Mouse (Mus musculus): ENCODE results near the gene Ajuba.

Gene Ajuba

DNA sequence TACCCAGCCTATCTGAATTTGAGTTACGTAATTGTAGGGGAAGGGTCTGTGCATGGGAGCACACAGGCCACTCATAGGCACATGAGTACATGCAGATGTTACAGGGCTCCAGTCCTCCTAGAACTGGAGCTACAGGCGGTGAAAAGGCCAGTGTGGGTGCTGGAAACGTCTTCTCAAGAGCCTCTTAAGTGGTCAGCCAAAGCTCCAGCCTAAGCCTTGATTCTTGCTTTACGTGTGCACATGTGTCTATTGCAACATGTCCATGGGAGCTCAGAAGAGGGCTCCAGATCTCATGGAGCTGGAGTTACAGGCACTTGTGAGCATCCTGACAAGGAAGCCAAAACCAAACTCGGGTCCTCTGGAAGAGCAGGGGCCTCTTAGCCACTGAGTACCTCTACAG, 32.7 kb downstream of the Ajuba start:
- no peak for DNase-seq (ENCODE audit: low spot score in 2 of 2)

DNA sequence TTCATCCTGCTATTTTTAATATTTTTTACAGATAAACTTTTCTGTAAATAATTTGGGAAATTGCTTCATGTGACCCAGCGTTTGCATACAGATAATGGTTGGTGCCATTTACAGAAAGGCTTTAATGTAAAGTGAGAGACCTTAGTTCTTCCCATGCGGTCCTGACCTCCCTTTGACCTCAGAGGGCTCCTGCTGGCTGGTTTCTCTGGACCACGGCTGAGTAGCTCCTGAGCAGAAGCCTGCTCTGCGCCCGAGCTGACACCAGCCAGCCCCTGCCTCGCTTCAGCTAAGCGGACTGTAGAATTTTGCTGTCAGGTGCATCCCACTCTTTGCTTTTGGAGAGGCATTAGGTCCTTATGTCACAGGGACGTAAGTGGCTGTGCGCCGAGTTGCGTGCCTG, 36.6 kb downstream of the Ajuba start:
- no peak for DNase-seq (ENCODE audit: low spot score in 2 of 2)

DNA sequence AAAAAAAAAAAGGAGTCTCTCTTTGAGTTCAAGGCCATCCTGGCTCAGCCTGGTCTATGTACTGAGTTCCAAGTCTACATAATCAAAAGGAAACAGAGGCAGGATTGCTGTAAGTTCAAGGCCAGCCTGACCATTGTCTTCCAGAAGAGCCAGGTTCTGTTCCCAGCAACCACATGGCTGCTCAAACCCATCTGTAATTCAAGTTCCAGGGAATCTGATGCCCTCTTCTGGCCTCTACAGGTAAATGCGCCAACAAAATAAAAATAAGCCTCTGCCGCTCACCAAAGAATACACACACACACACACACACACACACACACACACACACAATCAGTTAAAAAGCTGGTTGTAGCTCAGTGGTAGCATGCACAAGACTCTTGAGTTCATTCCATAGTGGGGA, 38.8 kb downstream of the Ajuba start:
- no peak for DNase-seq (ENCODE audit: low spot score in 2 of 2)

DNA sequence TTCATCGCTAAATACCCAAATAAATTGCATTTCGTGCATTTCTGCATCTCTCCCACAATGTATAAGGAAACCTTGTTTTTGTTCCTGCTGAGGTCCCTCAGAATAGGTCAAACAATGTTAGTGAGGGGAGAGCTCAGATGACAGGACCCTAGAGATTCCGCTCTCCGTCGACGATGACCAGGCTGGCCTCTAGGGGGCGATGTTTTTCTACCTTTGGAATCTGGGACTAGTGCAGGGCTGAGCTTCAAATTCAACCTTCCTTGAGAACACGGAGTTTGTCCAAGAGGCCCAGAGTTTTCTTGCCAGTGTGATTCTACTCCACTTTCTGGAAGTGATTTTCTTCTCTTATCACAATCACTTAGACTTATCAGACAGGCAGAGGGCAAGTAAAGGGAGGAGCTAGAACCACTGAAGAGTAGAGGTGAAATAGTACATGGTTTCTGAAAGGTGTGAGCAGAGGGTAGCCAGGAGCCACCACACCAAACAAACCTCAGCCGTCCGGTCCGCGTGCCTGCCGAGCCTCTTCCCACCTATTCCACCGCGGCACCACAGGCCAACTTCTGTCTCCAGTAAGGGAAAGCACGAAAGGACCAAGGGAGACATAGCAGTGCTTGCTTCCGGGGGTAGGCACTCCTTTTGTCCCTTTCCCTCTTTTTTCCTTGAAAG, 48.8 kb downstream of the Ajuba start:
- DNase-seq (ENCODE audit: low spot score in 2 of 2) = peak; percentile 70 to 78

DNA sequence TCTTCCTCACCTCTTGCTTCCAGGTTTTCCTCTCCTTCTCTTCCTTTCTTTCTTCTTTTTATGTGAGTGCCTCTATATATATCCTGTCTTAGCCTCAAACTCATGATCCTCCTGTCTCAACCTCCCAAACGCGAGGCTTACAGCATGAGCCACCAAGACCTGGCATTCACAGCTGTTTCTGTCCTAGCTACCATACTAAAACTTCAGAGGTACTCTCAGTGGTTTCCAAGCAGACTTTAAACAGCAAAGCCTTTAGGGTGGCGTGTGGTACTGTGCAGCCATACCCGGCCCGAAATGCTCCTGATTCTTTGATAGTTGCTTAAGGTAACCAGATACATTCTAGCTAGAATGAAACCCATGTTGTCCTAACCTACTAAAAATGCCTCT, 49.4 kb downstream of the Ajuba start:
- no peak for DNase-seq (ENCODE audit: low spot score in 2 of 2)

DNA sequence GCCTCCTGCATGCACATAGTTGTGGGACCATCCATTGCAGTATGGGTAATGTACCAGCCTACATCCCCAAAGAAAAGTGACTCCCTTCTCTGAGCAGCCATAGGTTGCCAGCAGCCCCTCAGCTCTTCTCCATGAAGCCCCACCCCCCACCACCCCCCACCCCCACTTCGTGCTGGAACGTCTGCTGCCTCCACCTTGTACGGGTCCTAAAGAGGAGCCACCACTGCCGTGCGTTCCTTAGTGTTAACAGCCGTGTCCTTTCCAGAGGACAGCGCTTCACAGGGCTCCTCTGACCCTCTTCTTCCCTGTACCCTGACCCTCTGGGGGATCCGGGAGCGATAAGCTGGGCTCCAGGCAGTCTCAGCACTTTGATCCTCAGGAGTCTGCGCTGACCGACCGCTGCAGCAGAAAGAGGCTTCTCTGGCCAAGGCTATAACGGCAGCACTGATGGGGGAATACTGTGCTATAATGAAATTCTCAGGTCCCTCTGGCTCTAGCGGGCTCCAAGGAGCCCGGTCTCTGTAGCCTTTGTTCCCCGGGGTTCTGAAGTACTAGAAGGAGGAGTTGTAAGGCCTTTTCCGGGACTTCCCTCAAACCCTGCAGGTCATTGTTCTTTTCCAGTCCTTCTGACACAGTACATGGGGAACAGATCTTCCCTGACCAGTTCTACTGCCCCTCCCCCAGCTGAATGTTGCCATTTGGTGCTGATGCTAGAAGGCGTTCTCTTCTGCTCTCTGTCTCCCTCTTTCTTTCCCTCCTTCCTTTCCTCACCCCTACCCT, 49.9 kb downstream of the Ajuba start:
- no peak for DNase-seq (ENCODE audit: low spot score in 2 of 2)

DNA sequence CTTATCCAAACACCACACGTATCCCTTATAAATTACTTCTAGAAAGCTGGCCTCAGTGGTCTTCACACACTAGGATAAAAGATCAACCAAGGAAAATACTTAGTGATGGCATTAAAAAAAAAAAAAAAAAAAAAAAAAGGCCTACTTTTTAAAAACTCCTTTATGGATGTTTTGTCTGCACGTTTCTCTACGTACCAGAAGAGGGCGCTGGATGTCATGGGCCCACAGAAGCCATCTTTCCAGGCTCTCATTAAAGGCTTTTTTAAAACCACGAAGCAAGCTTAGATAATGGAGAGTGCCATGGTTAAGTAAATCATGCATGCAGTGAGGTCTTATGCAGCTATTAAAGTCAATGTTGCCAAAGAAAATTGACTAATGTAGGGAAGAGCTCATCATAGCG, 53.8 kb downstream of the Ajuba start:
- no peak for DNase-seq (ENCODE audit: low spot score in 2 of 2)
